Mouse (Mus musculus): ENCODE results near the gene Phgr1. TPM values are rescaled to one million over a fixed set of nuclear protein-coding genes. Genes with fewer than 3 reads are reported as not detected.

Phgr1 gene
- polyA plus RNA-seq, 1 experiment from 2014 or later: not detected

GRCm38 (mm10) chr2:118783663-118784062, 11.1 kb downstream of the Phgr1 start:
- no peak overlapping the region for H3K4me3 ChIP-seq
- no peaks in the 10 kb centered on the region for H3K27me3 ChIP-seq
- H3K4me2 ChIP-seq (replicated peaks): no peak overlapping the region
- H3K36me3 ChIP-seq: peaks cover 3% of the 10 kb centered on the region; the same call in 1 of the 2 replicates
- no peak for ATAC-seq (replicated peaks)
- peaks cover 19% of the 10 kb centered on the region for H3K4me1 ChIP-seq
- WGBS: 90% methylated on average over 7 of the region's 7 CpGs
- no peak overlapping the region for H3K9ac ChIP-seq (replicated peaks)
- H3K9me3 ChIP-seq: no peaks in the 10 kb centered on the region
- no peak overlapping the region for H3K27ac ChIP-seq (replicated peaks)

- H3K9ac ChIP-seq (replicated peaks): no peak overlapping the region
- peaks cover 5% of the 10 kb centered on the region; the same call in 1 of the 2 replicates for H3K36me3 ChIP-seq
- no peaks in the 10 kb centered on the region for H3K9me3 ChIP-seq
- no peak overlapping the region for H3K4me3 ChIP-seq
- H3K4me2 ChIP-seq (replicated peaks): no peak overlapping the region
- peaks cover 18% of the 10 kb centered on the region for H3K4me1 ChIP-seq
- no peaks in the 10 kb centered on the region for H3K27me3 ChIP-seq
- H3K27ac ChIP-seq (replicated peaks): no peak overlapping the region
- WGBS: 86% methylated on average over 5 of the region's 5 CpGs
- ATAC-seq (replicated peaks): no peak
These were observed 14.0 kb downstream of the Phgr1 start for GRCm38 (mm10) chr2:118786525-118786924.

- Histone ChIP-seq H3K4me3 (no peak overlapping the region), H3K27me3 (no peaks in the 10 kb centered on the region), H3K9me3 (no peaks in the 10 kb centered on the region), H3K4me2 (replicated peaks) (no peak overlapping the region), H3K36me3 (peaks cover 5% of the 10 kb centered on the region; the same call in 1 of the 2 replicates), H3K9ac (replicated peaks) (no peak overlapping the region), H3K4me1 (peaks cover 18% of the 10 kb centered on the region), H3K27ac (replicated peaks) (no peak overlapping the region)
- 0 out of 2 replicates have a peak, but pooled peaks have one; percentile 37 for ATAC-seq (replicated peaks)
- WGBS: 61% methylated on average over 11 of the region's 11 CpGs
These were observed 16.9 kb downstream of the Phgr1 start for GRCm38 (mm10) chr2:118789501-118789900.

- no peak for ATAC-seq (replicated peaks)
- 53% methylated on average over 12 of the region's 12 CpGs for WGBS
- H3K4me2 ChIP-seq (replicated peaks): peak overlapping the region; percentile 34
These were observed 17.6 kb downstream of the Phgr1 start for GRCm38 (mm10) chr2:118790221-118790550.

GRCm38 (mm10) chr2:118790551-118791525, 18.3 kb downstream of the Phgr1 start:
- H3K27ac ChIP-seq (replicated peaks): no peak overlapping the region
- WGBS: 23% methylated on average over 44 of the region's 44 CpGs
- H3K4me1 ChIP-seq: peaks cover 18% of the 10 kb centered on the region
- peak overlapping the region; percentile 34 for H3K4me2 ChIP-seq (replicated peaks)
- ATAC-seq (replicated peaks): peak; percentile 57; the same call in 1 of the 2 replicates
- H3K9me3 ChIP-seq: no peaks in the 10 kb centered on the region
- no peak overlapping the region; the same call in 1 of the 2 replicates for H3K9ac ChIP-seq (replicated peaks)
- H3K36me3 ChIP-seq: peaks cover 5% of the 10 kb centered on the region; the same call in 1 of the 2 replicates
- no peaks in the 10 kb centered on the region for H3K27me3 ChIP-seq
- H3K4me3 ChIP-seq: peak overlapping the region; percentile 13; the same call in 1 of the 2 replicates

More at GRCm38 (mm10) chr2:118790221-118790550, 17.6 kb downstream of the Phgr1 start:
- 0 out of 2 replicates have a peak overlapping the region, but pooled peaks have one; percentile 13 for H3K4me3 ChIP-seq
- H3K27ac ChIP-seq (replicated peaks): no peak overlapping the region
- H3K9ac ChIP-seq (replicated peaks): no peak overlapping the region
- H3K27me3 ChIP-seq: no peaks in the 10 kb centered on the region
- H3K9me3 ChIP-seq: no peaks in the 10 kb centered on the region
- peaks cover 18% of the 10 kb centered on the region for H3K4me1 ChIP-seq
- peaks cover 5% of the 10 kb centered on the region; the same call in 1 of the 2 replicates for H3K36me3 ChIP-seq

GRCm38 (mm10) chr2:118791591-118792258, 19.2 kb downstream of the Phgr1 start:
- no peaks in the 10 kb centered on the region for H3K27me3 ChIP-seq
- H3K4me1 ChIP-seq: peaks cover 18% of the 10 kb centered on the region
- H3K9ac ChIP-seq (replicated peaks): no peak overlapping the region
- H3K4me2 ChIP-seq (replicated peaks): no peak overlapping the region
- H3K9me3 ChIP-seq: no peaks in the 10 kb centered on the region
- 92% methylated on average over 26 of the region's 26 CpGs for WGBS
- H3K27ac ChIP-seq (replicated peaks): no peak overlapping the region
- H3K4me3 ChIP-seq: no peak overlapping the region
- ATAC-seq (replicated peaks): no peak
- H3K36me3 ChIP-seq: peaks cover 5% of the 10 kb centered on the region; the same call in 1 of the 2 replicates

GRCm38 (mm10) chr2:118792259-118792613, 19.7 kb downstream of the Phgr1 start:
- no peak overlapping the region for H3K4me2 ChIP-seq (replicated peaks)
- ATAC-seq (replicated peaks): no peak
- H3K4me1 ChIP-seq: peaks cover 18% of the 10 kb centered on the region
- H3K27me3 ChIP-seq: no peaks in the 10 kb centered on the region
- no peaks in the 10 kb centered on the region for H3K9me3 ChIP-seq
- H3K4me3 ChIP-seq: no peak overlapping the region
- no peak overlapping the region for H3K9ac ChIP-seq (replicated peaks)
- H3K36me3 ChIP-seq: peaks cover 5% of the 10 kb centered on the region; the same call in 1 of the 2 replicates
- no peak overlapping the region for H3K27ac ChIP-seq (replicated peaks)
- WGBS: 75% methylated on average over 4 of the region's 4 CpGs

- ATAC-seq (replicated peaks): no peak
- Histone ChIP-seq H3K27ac (replicated peaks) (no peak overlapping the region), H3K4me1 (peaks cover 18% of the 10 kb centered on the region), H3K4me3 (no peak overlapping the region), H3K4me2 (replicated peaks) (no peak overlapping the region), H3K27me3 (no peaks in the 10 kb centered on the region), H3K36me3 (peaks cover 2% of the 10 kb centered on the region; the same call in 1 of the 2 replicates), H3K9me3 (no peaks in the 10 kb centered on the region), H3K9ac (replicated peaks) (no peak overlapping the region)
- WGBS: 83% methylated on average over 4 of the region's 4 CpGs
These were observed 21.1 kb downstream of the Phgr1 start for GRCm38 (mm10) chr2:118793636-118794035.

GRCm38 (mm10) chr2:118802542-118803118, 30.1 kb downstream of the Phgr1 start:
- Histone ChIP-seq H3K36me3 (no peaks in the 10 kb centered on the region), H3K4me2 (replicated peaks) (no peak overlapping the region), H3K9ac (replicated peaks) (no peak overlapping the region), H3K4me1 (no peaks in the 10 kb centered on the region), H3K9me3 (no peaks in the 10 kb centered on the region), H3K4me3 (no peak overlapping the region), H3K27ac (replicated peaks) (no peak overlapping the region), H3K27me3 (no peaks in the 10 kb centered on the region)
- no peak for ATAC-seq (replicated peaks)
- 73% methylated on average over 4 of the region's 4 CpGs for WGBS

GRCm38 (mm10) chr2:118804474-118804873, 31.9 kb downstream of the Phgr1 start:
- Histone ChIP-seq H3K27ac (replicated peaks) (no peak overlapping the region), H3K9me3 (no peaks in the 10 kb centered on the region), H3K4me2 (replicated peaks) (no peak overlapping the region), H3K4me3 (no peak overlapping the region), H3K27me3 (no peaks in the 10 kb centered on the region), H3K4me1 (no peaks in the 10 kb centered on the region), H3K36me3 (no peaks in the 10 kb centered on the region), H3K9ac (replicated peaks) (no peak overlapping the region)
- 74% methylated on average over 2 of the region's 2 CpGs for WGBS
- no peak for ATAC-seq (replicated peaks)

- H3K27ac ChIP-seq (replicated peaks): no peak overlapping the region
- ATAC-seq (replicated peaks): no peak
- WGBS: 80% methylated on average over 3 of the region's 3 CpGs
- H3K4me1 ChIP-seq: no peaks in the 10 kb centered on the region
- H3K9me3 ChIP-seq: no peaks in the 10 kb centered on the region
- H3K36me3 ChIP-seq: no peaks in the 10 kb centered on the region
- H3K27me3 ChIP-seq: no peaks in the 10 kb centered on the region
- H3K4me3 ChIP-seq: no peak overlapping the region
- H3K4me2 ChIP-seq (replicated peaks): no peak overlapping the region
- no peak overlapping the region for H3K9ac ChIP-seq (replicated peaks)
These were observed 32.6 kb downstream of the Phgr1 start for GRCm38 (mm10) chr2:118805137-118805536.

- Histone ChIP-seq H3K36me3 (no peaks in the 10 kb centered on the region), H3K27ac (replicated peaks) (no peak overlapping the region), H3K4me2 (replicated peaks) (no peak overlapping the region), H3K9ac (replicated peaks) (no peak overlapping the region), H3K4me1 (no peaks in the 10 kb centered on the region), H3K9me3 (no peaks in the 10 kb centered on the region), H3K4me3 (no peak overlapping the region), H3K27me3 (no peaks in the 10 kb centered on the region)
- ATAC-seq (replicated peaks): no peak
- WGBS: 35% methylated on average over 3 of the region's 3 CpGs
These were observed 33.2 kb downstream of the Phgr1 start for GRCm38 (mm10) chr2:118805756-118806155.
